Mouse (Mus musculus) cerebellum, adult 11 months (tissue): ENCODE data around the gene Glipr1.

ENCODE experiments used
- DNase-seq: peaks from one replicate; pipeline ENCODE4 v3.0.0; 2022

Gene Glipr1

DNA sequence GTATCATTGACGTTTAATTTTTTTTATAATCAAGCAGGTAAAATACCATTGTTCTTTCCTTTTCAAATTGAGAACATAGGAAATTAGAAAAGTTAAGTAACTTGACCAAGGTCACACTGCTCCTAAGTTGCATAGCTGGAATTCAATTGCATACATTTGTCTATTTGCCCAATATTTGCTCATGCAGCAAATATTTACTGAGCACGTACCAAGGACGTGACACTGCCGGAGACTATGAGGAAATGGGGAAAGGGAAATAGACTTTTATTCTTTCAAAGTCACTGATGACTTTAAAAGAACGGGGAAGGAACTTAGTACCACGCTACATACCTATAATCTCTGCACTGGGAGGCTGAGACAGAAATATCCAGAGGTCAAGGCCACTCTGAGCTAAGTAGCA is 42.0 kb downstream of the Glipr1 start:
- DNase-seq: no peak

DNA sequence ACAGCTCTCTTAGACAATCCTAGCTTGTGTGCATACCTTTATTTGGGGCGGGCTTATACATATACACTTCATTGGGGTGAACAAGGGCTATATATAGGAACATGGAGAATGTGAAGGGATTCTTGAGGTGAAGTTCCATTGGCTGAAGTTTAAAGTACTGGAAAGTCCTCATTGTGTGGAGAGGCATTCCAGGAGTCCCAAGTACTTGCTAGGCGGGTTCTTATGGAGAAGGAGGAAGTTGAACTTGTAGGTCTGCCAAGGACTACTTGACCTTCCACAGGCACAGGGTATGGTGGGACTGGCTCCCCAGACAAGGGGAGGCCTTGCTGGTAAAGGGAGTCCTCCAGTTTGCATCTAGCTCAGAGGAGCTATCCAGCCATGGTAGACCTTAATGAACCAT is 43.1 kb downstream of the Glipr1 start:
- no peak for DNase-seq

DNA sequence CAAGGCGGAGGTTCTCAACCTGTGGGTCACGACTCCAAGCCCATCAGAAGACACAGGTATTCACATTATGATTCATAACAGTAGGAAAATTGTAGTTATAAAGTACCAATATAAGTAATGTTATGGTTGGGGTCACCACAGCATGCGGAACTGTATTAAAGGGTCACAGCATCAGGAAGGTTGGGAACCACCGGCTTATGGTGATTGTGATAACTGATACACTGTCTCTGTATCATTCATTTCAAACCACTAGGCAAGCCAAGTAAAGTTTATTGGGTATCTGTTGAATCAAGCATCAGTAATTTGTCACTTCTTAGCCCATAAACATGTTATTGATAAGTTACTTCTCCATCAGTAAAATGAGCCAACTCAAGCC is 44.4 kb downstream of the Glipr1 start:
- DNase-seq: no peak

DNA sequence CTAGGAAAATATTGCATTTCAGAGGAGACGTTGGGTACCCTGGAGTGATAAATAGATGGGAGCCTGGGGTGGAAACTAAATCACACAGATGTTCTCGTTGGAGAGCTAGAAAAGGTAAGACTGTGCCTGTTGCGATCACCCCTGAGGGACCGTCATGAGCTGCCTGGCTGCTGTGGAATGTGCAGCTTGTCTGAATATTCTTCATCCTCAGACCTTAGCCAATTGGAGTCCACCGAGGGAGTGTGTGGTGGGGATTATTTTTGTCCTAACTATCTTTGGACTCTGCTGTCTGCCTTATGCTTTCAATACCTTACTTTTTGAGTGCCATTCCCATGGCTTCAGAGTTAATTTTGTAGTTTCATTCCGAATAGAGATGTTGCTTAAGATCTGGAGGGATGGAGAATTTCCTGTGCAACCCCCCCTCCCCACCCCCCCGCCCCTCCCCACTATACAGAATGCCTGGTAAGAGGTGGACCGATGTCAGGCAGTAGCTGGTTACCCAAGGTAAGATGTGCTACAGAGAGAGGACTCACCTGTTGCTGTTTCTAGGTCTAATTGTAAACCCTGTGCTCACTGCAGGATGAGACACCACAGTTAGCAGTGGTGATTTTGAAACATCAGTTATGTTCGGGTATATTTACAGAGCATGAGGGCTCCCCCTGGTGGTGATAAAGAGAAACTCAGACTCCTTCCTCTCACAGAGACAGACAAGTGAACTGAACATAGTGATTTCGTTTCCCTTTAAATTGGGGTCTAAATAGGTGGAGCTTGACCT is 45.0 kb downstream of the Glipr1 start:
- peak; percentile 38 for DNase-seq

DNA sequence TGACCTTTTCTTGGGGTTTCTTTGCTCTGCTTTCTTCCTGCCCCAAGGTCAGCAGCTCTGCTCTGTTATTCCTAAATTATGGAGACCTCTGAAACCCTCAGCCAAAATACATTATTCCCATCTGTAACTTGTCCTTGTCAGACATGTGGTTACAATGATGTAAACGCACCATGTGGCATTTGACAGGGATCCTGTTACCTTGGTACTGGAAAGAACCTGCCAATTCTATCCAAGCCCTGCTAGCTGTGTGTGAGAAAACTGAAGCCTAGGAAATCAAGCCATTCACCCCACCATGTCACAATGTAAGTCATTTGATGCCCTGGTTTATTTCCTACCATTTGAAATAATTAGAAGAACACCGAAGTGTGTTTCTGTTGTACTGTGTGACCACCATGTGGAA is 46.6 kb downstream of the Glipr1 start:
- DNase-seq: no peak

DNA sequence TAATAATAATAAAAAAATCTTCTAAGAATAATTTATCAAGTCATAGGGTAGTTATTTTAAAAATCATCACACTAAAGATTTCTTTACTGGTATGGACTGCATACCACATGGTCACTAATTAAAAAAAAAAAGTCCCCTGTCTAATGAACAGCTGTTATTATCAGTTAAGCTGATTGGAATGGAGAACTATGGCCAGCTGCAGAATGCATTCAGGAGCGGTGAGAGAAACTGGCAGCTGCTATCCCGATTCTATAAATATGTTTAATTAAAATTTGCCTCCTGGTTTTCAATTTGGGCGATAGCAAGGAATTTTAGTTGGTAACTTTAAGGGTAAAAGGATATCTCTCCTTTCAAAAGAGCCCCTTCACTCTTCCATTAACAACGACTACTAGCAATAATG is 53.4 kb downstream of the Glipr1 start:
- DNase-seq: no peak

DNA sequence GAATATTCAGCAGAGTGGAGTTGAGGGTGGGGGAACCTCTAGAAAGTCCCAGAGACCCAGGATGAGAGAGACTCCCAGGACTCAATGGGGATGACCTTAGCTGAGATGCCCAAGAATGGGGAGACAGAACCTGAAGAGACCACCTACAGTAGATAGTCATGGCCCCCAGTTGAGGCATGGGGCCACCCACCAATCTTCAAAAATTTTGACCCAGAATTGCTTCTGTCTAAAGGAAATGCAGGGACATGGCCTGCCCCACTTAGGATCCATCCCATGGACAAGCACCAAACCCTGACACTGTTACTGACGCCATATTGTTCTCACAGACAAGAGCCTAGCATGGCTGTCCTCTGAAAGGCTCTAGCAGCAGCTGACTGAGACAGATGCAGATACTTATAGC is 54.4 kb downstream of the Glipr1 start:
- DNase-seq: no peak

DNA sequence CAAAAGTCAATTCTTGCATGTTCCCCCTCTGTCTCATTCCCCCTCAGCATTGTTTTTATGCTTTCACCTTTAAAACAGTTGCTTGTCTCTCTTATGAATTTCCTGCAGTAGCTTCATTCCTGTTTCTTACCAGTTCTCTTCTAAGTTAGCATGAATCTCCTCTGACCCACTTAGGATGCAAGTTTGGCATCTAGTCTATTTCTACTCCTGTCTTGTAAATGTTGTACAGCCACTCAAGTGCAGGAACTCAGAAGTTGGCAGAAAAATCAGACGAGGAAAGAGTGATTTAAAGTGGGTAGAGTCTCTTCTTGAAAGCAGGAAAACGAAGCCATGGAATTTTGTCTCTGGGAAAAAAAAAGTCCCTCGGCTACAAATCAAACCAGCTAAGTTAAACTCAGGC is 56.9 kb downstream of the Glipr1 start:
- no peak for DNase-seq

DNA sequence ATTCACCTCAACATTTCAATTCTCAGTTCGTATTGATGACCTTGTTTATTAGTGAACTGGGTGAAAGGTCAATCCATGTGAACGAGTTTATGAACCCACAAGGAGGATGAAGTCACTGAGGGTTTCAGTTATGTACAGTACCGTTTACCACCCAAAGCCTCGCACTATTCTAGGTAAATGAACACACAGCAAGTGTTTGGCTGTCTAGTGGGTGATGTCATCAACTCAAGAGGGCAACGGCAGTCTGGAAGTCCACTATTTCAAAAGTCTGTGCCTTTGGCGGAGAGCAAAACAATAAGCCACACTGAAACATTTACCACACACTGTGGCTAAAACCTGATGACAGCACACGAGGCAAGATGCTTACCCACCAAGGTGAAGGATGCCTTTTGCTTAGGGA is 59.4 kb downstream of the Glipr1 start:
- no peak for DNase-seq

DNA sequence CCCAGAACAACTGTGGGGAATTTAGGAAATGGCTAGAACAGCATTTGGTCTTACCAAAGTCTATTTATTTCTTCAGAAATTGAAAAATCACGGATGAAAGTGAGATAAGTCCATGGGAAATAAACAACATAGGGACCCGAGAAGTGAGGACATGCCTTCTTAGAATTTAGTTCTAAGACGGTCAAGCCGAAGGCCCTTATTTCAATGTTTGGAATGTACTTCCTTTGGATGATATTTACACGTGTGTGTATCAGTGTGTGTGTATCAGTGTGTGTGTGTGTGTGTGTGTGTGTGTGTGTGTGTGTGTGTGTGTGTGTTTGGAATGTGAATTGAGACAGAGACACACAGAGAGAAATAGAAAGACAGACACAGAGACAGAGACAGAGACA is 65.3 kb downstream of the Glipr1 start:
- DNase-seq: no peak

DNA sequence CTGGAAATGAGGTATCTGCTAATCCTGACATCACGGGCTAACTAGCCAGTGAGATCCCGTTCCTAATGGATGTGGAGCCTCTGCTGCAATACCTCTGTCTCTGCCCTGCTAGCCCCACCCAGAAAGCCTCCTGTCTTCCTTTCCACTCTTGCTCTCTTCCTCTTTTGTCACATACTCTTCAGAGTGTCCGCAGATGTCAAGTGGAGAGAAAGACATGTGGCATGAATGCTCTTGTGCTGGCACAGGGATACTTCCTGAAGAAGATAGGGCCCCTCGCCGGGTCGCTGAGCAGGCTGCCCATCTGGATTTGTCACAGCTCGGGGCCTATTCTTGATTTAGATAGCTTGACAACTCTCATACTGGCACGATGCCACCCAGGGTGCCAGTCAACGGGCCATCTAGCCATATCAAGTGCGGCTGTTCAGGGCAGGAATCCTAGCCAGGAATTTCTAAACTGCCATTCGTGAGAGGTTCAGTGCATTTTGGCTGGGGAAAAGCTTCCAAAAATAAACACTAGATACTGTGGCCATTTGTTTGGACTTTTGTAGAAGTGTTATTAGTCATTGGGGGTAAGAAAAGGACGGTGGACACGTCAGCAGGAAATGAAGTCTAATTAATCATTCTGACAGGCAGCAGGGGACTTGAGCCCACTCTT is 65.8 kb downstream of the Glipr1 start:
- no peak for DNase-seq

DNA sequence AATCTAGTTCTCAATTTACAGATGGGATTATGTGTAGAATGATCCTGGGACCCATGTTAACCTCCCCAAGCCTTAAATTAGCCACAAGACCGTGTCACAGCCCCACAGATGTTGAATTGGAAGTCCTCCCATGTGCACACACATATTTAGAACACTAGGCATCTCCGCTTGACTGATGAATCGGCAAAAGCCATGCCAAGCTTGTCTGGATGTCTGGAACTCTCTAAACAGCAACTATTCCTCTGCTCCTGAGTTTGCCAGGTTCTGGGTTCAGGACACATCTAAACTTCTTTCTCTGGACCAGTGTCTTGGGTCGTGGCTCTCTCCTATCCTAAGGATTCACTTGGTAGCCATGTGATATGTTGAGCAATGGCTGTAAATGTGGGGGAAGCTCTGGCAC is 66.4 kb downstream of the Glipr1 start:
- no peak for DNase-seq
